Mouse (Mus musculus) kidney, adult 2 months (tissue): ENCODE data around the gene Tspan12. TPM values are rescaled to one million over a fixed set of nuclear protein-coding genes. Genes with fewer than 3 reads are reported as not detected.
A peak's percentile ranks its signal among the peaks of the same experiment; 100 is the strongest.

Experiments
- DNase-seq: peaks from one replicate; pipeline ENCODE4 v3.0.0; 2021
- H3K27ac ChIP-seq: fragments of 200-500 bp; 2 replicates; pipeline ENCODE4 v1.5.1; 2012; ENCODE audit warnings: low read depth, low read length, control low read depth, inconsistent platforms; ENCODE audit not compliant: insufficient read depth
- H3K27me3 ChIP-seq: fragments of 200-500 bp; replicated peaks from 2 replicates; pipeline ENCODE4 v1.6.1; 2012; ENCODE audit warnings: mild to moderate bottlenecking, moderate library complexity, low read length, inconsistent platforms; ENCODE audit not compliant: control insufficient read depth, insufficient read depth
- H3K36me3 ChIP-seq: fragments of 200-500 bp; 2 replicates; pipeline ENCODE4 v1.6.1; 2012; ENCODE audit warnings: mild to moderate bottlenecking, moderate library complexity, low read length, inconsistent platforms; ENCODE audit not compliant: control insufficient read depth, insufficient read depth
- H3K4me1 ChIP-seq: fragments of 200-500 bp; 2 replicates; pipeline ENCODE4 v1.6.1; 2011; ENCODE audit warnings: low read length; ENCODE audit not compliant: control insufficient read depth, insufficient read depth
- H3K4me3 ChIP-seq: fragments of 200-500 bp; 2 replicates; pipeline ENCODE4 v1.5.1; 2011; ENCODE audit warnings: mild to moderate bottlenecking, low read depth, low read length, control low read depth; ENCODE audit not compliant: insufficient read depth
- CTCF ChIP-seq: fragments of 200-500 bp; conservative IDR thresholded peaks from 2 replicates; pipeline ENCODE4 v1.5.1; 2011; ENCODE audit warnings: low read depth, mild to moderate bottlenecking, control low read depth, low read length, moderate library complexity, mixed read lengths; ENCODE audit not compliant: insufficient read depth, insufficient read length
- POLR2A ChIP-seq: fragments of 200-500 bp; IDR thresholded peaks from one replicate; pipeline ENCODE4 v1.6.1; 2011; ENCODE audit warnings: low read depth, low read length, control low read depth
- WGBS: fragments of 180-500 bp; shearing (Covaris S2); methylation state at CpG from one replicate; pipeline ENCODE4 v1.1.7; 2018; 5-methylcytosine and 5-hydroxymethylcytosine counted together
- polyA plus RNA-seq: library from polyadenylated mRNA; depleted of rRNA; stranded (reverse); fragments of >200 nt; gene quantifications from 2 replicates; pipeline ENCODE4 v1.2.3, GENCODE M21; 2012

The Tspan12 gene
- polyA plus RNA-seq, 1 experiment, result 21.7 TPM

DNA sequence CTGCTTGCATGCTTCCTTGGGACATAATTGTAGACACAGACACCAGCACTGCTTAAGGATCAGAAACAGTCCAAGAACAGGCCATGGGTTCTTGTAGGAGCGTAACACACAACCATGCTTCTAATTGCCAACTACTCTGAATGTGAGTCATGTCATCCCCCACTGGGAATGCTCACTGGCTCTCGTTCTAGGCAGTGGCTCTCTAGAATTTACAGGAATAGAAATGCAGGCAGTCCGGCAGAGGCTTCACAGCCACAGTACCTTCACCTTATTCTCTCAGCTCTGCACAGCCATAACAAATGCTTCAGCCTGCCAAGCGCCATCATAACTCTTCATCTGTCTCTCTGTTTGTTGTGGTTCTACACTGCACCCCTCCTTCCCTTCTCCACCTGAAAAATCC, 23.9 kb downstream of the Tspan12 start:
- H3K27ac ChIP-seq, result no peak overlapping the region
- H3K4me1 ChIP-seq, result 0 out of 2 replicates have a peak, but pooled peaks cover 9% of the 10 kb centered on the region
- TF ChIP-seq POLR2A (no peak), CTCF (no peak)
- H3K36me3 ChIP-seq, result no peaks in the 10 kb centered on the region
- 72% methylated on average over 4 of the region's 4 CpGs for WGBS
- H3K4me3 ChIP-seq, result no peak overlapping the region
- no peak for DNase-seq
- H3K27me3 ChIP-seq, result no peaks in the 10 kb centered on the region

GRCm38 (mm10) chr6:21828001-21828400, 24.3 kb downstream of the Tspan12 start:
- TF ChIP-seq CTCF, result no peak
- no peak for TF ChIP-seq POLR2A
- Histone ChIP-seq H3K27me3 (no peaks in the 10 kb centered on the region), H3K27ac (no peak overlapping the region), H3K4me1 (0 out of 2 replicates have a peak, but pooled peaks cover 12% of the 10 kb centered on the region), H3K36me3 (no peaks in the 10 kb centered on the region), H3K4me3 (no peak overlapping the region)
- 85% methylated on average over 7 of the region's 7 CpGs for WGBS
- DNase-seq, result no peak

DNA sequence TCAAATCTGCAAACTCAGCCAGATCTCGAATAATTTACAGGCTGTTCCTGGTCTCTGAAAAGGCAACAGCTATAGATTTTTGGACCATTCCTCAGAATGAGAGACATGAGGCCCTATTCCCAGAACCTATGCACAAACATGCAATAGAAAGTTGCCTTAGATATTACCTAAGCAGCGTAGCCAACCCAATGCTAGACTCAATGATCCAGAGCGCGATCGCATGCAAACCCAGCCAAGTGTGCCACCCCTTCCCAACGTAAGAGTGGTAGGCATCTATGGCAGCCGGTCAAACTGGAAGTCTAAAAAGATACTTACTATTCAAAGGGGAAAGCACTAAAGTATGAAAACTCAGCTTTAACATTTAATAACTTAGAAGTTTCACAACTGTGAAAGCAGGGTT, 28.6 kb downstream of the Tspan12 start:
- Histone ChIP-seq H3K36me3 (no peaks in the 10 kb centered on the region), H3K4me3 (0 out of 2 replicates have a peak overlapping the region, but pooled peaks have one; percentile 21), H3K4me1 (0 out of 2 replicates have a peak, but pooled peaks cover 7% of the 10 kb centered on the region), H3K27ac (peak overlapping the region; percentile 12), H3K27me3 (no peaks in the 10 kb centered on the region)
- TF ChIP-seq POLR2A (no peak), CTCF (no peak)
- peak; percentile 31 for DNase-seq
- WGBS, result 34% methylated on average over 7 of the region's 7 CpGs

- Histone ChIP-seq H3K27ac (peak overlapping the region; percentile 12), H3K4me3 (peak overlapping the region; percentile 21; the same call in 1 of the 2 replicates), H3K27me3 (no peaks in the 10 kb centered on the region), H3K36me3 (no peaks in the 10 kb centered on the region), H3K4me1 (0 out of 2 replicates have a peak, but pooled peaks cover 7% of the 10 kb centered on the region)
- DNase-seq, result peak; percentile 63
- WGBS, result 20% methylated on average over 8 of the region's 8 CpGs
- TF ChIP-seq CTCF, result no peak
- TF ChIP-seq POLR2A, result no peak
These were observed 29.0 kb downstream of the Tspan12 start for GRCm38 (mm10) chr6:21823281-21823680.

DNA sequence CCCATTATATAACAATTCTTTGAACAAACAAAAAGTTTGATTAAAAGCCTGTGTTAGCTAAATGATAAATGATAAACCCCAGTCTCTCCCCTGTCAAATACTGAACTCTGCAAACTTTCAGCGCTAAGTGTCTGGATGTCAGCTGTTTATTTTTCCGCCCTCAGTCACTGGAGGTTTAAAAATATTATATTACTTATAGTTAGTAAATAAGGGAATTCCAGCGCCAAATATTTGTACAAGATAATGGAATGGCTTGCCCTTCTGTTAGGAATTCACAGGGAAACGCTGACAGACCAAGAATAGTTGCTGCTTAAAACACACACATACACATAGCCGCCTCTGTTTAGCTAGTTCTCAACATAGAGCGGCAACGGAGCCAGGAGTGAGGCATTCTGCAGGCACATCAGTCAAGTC, 29.6 kb downstream of the Tspan12 start:
- no peak overlapping the region for H3K4me3 ChIP-seq
- DNase-seq, result no peak
- H3K36me3 ChIP-seq, result no peaks in the 10 kb centered on the region
- TF ChIP-seq POLR2A, result no peak
- TF ChIP-seq CTCF, result no peak
- 0 out of 2 replicates have a peak, but pooled peaks cover 7% of the 10 kb centered on the region for H3K4me1 ChIP-seq
- WGBS, result 44% methylated on average over 7 of the region's 7 CpGs
- peak overlapping the region; percentile 12; the same call in 1 of the 2 replicates for H3K27ac ChIP-seq
- no peaks in the 10 kb centered on the region for H3K27me3 ChIP-seq

- H3K27ac ChIP-seq, result no peak overlapping the region
These were observed 34.1 kb downstream of the Tspan12 start for GRCm38 (mm10) chr6:21818107-21818807.

DNA sequence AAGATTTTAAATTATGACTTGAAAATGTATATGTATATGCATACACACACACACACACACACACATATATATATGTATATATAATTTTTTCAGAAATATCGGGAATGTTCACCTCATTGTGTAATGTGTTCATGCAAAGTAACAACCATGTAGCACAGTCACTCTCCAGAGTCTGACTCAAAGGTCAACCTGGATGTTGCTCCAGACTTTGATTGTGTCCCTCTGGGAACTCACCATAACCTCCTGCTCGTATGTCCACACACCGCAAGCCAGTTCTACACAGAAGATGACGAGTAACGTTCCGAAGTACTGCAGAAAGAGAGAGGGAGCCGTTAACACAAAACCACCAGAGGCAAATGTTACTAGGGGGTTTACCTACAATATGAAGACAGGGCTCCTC, 46.3 kb downstream of the Tspan12 start:
- Histone ChIP-seq H3K4me1 (peaks cover 3% of the 10 kb centered on the region), H3K27me3 (no peaks in the 10 kb centered on the region), H3K27ac (no peak overlapping the region), H3K4me3 (no peak overlapping the region), H3K36me3 (no peaks in the 10 kb centered on the region)
- no peak for DNase-seq
- TF ChIP-seq POLR2A, result no peak
- TF ChIP-seq CTCF, result no peak
- 87% methylated on average over 7 of the region's 7 CpGs for WGBS

More at GRCm38 (mm10) chr6:21818107-21818807, 34.1 kb downstream of the Tspan12 start:
- Histone ChIP-seq H3K4me1 (0 out of 2 replicates have a peak, but pooled peaks cover 1% of the 10 kb centered on the region), H3K36me3 (no peaks in the 10 kb centered on the region), H3K27me3 (no peaks in the 10 kb centered on the region), H3K4me3 (no peak overlapping the region)
- WGBS, result 54% methylated on average over 5 of the region's 5 CpGs
- TF ChIP-seq CTCF (peak; percentile 46; the same call in 1 of the 2 replicates), POLR2A (no peak)
- DNase-seq, result peak; percentile 29
